Mouse (Mus musculus): Measurements from ENCODE around the gene Acads. TPM values are rescaled to one million over a fixed set of nuclear protein-coding genes. Genes with fewer than 3 reads are reported as not detected.
"Not testable (repeated sequence)": the region's sequence is repeated elsewhere in the genome, so short reads cannot be mapped to it uniquely, and the experiment has no call there.

The Acads gene
- polyA plus RNA-seq, 1 experiment, result 0.71 TPM

- H3K36me3 ChIP-seq (ENCODE audit: control insufficient read depth), result peaks cover 50% of the 10 kb centered on the region
- peaks cover 20% of the 10 kb centered on the region for H3K4me1 ChIP-seq (ENCODE audit: control insufficient read depth)
- H3K4me3 ChIP-seq (replicated peaks), result no peak overlapping the region
These were observed 32.3 kb upstream of the Acads start for GRCm38 (mm10) chr5:115151457-115151856.

GRCm38 (mm10) chr5:115150991-115151390 is 31.8 kb upstream of the Acads start:
- peaks cover 55% of the 10 kb centered on the region for H3K36me3 ChIP-seq (ENCODE audit: control insufficient read depth)
- TF ChIP-seq TAL1 (IDR thresholded peaks at IDR 0.05; ENCODE audit: low read length) (no peak), GATA1 (IDR thresholded peaks at IDR 0.05; ENCODE audit: low read length) (no peak)
- no peak overlapping the region for H3K4me3 ChIP-seq (replicated peaks)
- H3K9me3 ChIP-seq (ENCODE audit: control insufficient read depth, low read length), result no peaks in the 10 kb centered on the region
- peaks cover 15% of the 10 kb centered on the region for H3K4me1 ChIP-seq (ENCODE audit: control insufficient read depth)
- no peaks in the 10 kb centered on the region for H3K27me3 ChIP-seq (ENCODE audit: control insufficient read depth)

More at GRCm38 (mm10) chr5:115151457-115151856, 32.3 kb upstream of the Acads start:
- Histone ChIP-seq H3K9me3 (ENCODE audit: control insufficient read depth, low read length) (no peaks in the 10 kb centered on the region), H3K27me3 (ENCODE audit: control insufficient read depth) (no peaks in the 10 kb centered on the region)
- TF ChIP-seq GATA1 (IDR thresholded peaks at IDR 0.05; ENCODE audit: low read length) (no peak), TAL1 (IDR thresholded peaks at IDR 0.05; ENCODE audit: low read length) (no peak)

DNA sequence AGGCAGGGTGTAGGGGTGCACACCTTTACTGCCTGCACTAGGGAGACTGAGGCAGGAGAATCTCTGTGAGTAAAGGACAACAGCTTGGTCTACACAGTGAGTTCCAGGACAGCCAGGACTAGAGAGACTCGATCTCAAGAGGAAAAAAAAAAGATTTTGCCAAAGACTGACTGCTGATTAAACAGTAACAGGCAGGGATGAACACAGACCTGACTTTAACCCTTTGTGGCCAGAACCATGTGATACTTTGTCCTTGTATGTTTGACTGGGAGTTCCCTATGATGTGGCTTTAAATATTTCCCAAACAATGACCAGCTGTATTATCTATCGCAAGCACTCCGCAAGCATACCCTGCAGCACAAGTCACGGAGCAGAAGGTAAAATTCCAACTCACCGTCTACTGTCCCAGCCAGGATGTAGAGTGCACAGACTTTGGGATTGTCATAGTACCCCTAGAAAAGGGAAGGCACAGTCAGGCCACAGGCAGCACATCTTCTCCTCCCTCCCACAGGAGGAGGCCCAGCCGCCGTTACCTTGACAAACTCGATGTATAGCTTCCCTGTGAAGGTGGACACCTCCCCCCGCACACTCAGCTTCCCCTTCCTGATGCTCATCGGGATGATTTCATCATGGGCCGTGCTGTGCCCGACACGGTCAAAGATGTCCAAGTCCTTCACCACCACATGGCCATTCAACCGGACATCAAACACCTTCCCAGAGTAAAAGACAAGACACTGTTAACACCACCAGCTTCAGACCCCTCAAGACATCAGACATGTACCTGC is 30.7 kb upstream of the Acads start:
- H3K9me3 ChIP-seq (ENCODE audit: control insufficient read depth, low read length), result no peaks in the 10 kb centered on the region
- no peaks in the 10 kb centered on the region for H3K27me3 ChIP-seq (ENCODE audit: control insufficient read depth)
- H3K4me3 ChIP-seq (replicated peaks), result no peak overlapping the region
- H3K4me1 ChIP-seq (ENCODE audit: control insufficient read depth), result peaks cover 4% of the 10 kb centered on the region
- peaks cover 60% of the 10 kb centered on the region for H3K36me3 ChIP-seq (ENCODE audit: control insufficient read depth)
- TF ChIP-seq GATA1 (IDR thresholded peaks at IDR 0.05; ENCODE audit: low read length), result no peak
- TF ChIP-seq TAL1 (IDR thresholded peaks at IDR 0.05; ENCODE audit: low read length), result no peak

GRCm38 (mm10) chr5:115148872-115149271 is 29.7 kb upstream of the Acads start:
- H3K4me3 ChIP-seq (replicated peaks); H3K27me3 ChIP-seq (ENCODE audit: control insufficient read depth); H3K9me3 ChIP-seq (ENCODE audit: control insufficient read depth, low read length); H3K4me1 ChIP-seq (ENCODE audit: control insufficient read depth): not testable (repeated sequence)
- H3K36me3 ChIP-seq (ENCODE audit: control insufficient read depth), result peaks cover 65% of the 10 kb centered on the region

- TF ChIP-seq TAL1 (IDR thresholded peaks at IDR 0.05; ENCODE audit: low read length), result no peak
- Histone ChIP-seq H3K27me3 (ENCODE audit: control insufficient read depth) (no peaks in the 10 kb centered on the region), H3K9me3 (ENCODE audit: control insufficient read depth, low read length) (no peaks in the 10 kb centered on the region), H3K4me3 (replicated peaks) (no peak overlapping the region), H3K36me3 (ENCODE audit: control insufficient read depth) (peaks cover 66% of the 10 kb centered on the region), H3K4me1 (ENCODE audit: control insufficient read depth) (no peaks in the 10 kb centered on the region; the same call in 1 of the 2 replicates)
These were observed 29.2 kb upstream of the Acads start for GRCm38 (mm10) chr5:115148378-115148777.

- H3K36me3 ChIP-seq (ENCODE audit: control insufficient read depth), result peaks cover 59% of the 10 kb centered on the region
- TF ChIP-seq GATA1 (IDR thresholded peaks at IDR 0.05; ENCODE audit: low read length) (no peak), TAL1 (IDR thresholded peaks at IDR 0.05; ENCODE audit: low read length) (no peak)
- H3K4me1 ChIP-seq (ENCODE audit: control insufficient read depth), result no peaks in the 10 kb centered on the region; the same call in 1 of the 2 replicates
- H3K4me3 ChIP-seq (replicated peaks), result no peak overlapping the region
- H3K9me3 ChIP-seq (ENCODE audit: control insufficient read depth, low read length), result no peaks in the 10 kb centered on the region
- H3K27me3 ChIP-seq (ENCODE audit: control insufficient read depth), result no peaks in the 10 kb centered on the region
These were observed 28.2 kb upstream of the Acads start for GRCm38 (mm10) chr5:115147388-115147787.

DNA sequence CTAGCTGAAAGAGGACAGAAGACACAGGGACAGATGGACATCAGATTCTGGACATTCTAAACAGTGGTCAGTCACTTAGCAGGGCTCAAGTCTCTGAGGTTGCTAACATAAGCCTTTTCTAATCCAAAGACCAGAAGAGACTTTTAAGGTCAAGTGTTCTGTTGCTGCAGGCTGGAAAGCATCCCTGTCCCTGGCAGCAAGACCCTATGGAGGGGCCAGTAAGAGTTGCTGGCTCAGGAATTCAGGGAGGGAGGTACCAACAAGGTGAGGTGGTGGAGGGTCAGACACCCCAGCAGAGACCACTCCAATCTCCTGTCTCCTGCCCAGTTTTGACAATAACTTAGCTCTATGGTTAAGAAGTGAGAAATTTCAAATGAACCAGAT is 27.6 kb upstream of the Acads start:
- Histone ChIP-seq H3K9me3 (ENCODE audit: control insufficient read depth, low read length) (no peaks in the 10 kb centered on the region), H3K27me3 (ENCODE audit: control insufficient read depth) (no peaks in the 10 kb centered on the region), H3K36me3 (ENCODE audit: control insufficient read depth) (peaks cover 59% of the 10 kb centered on the region), H3K4me1 (ENCODE audit: control insufficient read depth) (no peaks in the 10 kb centered on the region; the same call in 1 of the 2 replicates), H3K4me3 (replicated peaks) (no peak overlapping the region)
- TF ChIP-seq GATA1 (IDR thresholded peaks at IDR 0.05; ENCODE audit: low read length), result no peak
- TF ChIP-seq TAL1 (IDR thresholded peaks at IDR 0.05; ENCODE audit: low read length), result no peak

GRCm38 (mm10) chr5:115145976-115146746 is 27.0 kb upstream of the Acads start:
- Histone ChIP-seq H3K9me3 (ENCODE audit: control insufficient read depth, low read length) (no peaks in the 10 kb centered on the region), H3K4me3 (replicated peaks) (no peak overlapping the region), H3K36me3 (ENCODE audit: control insufficient read depth) (peaks cover 57% of the 10 kb centered on the region), H3K27me3 (ENCODE audit: control insufficient read depth) (no peaks in the 10 kb centered on the region), H3K4me1 (ENCODE audit: control insufficient read depth) (no peaks in the 10 kb centered on the region; the same call in 1 of the 2 replicates)
- TF ChIP-seq GATA1 (IDR thresholded peaks at IDR 0.05; ENCODE audit: low read length) (no peak), TAL1 (IDR thresholded peaks at IDR 0.05; ENCODE audit: low read length) (no peak)

DNA sequence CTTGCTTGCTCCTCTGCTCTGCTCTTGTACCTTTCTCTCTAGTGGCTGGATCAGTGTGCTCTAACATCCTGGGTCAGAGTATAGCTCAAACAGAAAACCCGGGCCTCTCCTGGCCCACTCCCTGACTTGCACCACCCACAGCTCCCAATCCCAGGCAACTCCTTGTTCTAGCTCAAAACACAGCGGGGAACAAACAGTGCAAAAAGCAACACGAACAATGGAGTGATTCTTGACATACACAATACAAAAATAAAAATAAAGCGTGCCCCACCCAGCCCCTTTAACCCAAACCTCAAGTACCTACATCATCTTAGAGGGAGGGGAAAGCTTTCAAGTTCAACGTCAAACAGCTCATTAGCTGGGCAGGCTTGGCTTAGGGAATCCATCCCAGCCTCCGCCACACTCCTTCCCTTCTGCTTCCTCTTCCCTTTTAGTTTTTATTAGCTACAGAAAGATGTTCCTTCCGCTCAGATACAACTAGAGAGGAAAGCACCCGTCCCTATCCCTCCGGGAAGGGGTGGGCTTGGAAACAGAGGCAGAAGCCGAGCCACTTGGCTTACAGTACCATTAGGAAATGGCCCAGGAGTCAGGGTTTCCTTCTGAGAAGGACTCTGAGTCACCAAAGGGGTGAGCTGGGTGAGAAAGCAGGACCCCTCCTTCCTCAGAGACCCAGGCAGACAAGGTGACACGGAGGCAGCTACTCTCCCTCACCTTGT is 26.3 kb upstream of the Acads start:
- Histone ChIP-seq H3K9me3 (ENCODE audit: control insufficient read depth, low read length) (no peaks in the 10 kb centered on the region), H3K36me3 (ENCODE audit: control insufficient read depth) (peaks cover 52% of the 10 kb centered on the region), H3K4me1 (ENCODE audit: control insufficient read depth) (no peaks in the 10 kb centered on the region; the same call in 1 of the 2 replicates), H3K4me3 (replicated peaks) (no peak overlapping the region), H3K27me3 (ENCODE audit: control insufficient read depth) (no peaks in the 10 kb centered on the region)
- TF ChIP-seq GATA1 (IDR thresholded peaks at IDR 0.05; ENCODE audit: low read length) (no peak), TAL1 (IDR thresholded peaks at IDR 0.05; ENCODE audit: low read length) (no peak)

Data from erythroblast, embryonic 14.5 days (primary cell).